Mouse (Mus musculus) frontal cortex, postnatal 36 days (tissue): ENCODE results near the gene Med11.
"Not testable (repeated sequence)": the region's sequence is repeated elsewhere in the genome, so short reads cannot be mapped to it uniquely, and the experiment has no call there.

Experiments
- DNase-seq, 2 experiments: peaks; one replicate each; pipeline ENCODE4 v3.0.0; 2022; ENCODE audit warnings: low spot score in 2 of 2

The Med11 gene

DNA sequence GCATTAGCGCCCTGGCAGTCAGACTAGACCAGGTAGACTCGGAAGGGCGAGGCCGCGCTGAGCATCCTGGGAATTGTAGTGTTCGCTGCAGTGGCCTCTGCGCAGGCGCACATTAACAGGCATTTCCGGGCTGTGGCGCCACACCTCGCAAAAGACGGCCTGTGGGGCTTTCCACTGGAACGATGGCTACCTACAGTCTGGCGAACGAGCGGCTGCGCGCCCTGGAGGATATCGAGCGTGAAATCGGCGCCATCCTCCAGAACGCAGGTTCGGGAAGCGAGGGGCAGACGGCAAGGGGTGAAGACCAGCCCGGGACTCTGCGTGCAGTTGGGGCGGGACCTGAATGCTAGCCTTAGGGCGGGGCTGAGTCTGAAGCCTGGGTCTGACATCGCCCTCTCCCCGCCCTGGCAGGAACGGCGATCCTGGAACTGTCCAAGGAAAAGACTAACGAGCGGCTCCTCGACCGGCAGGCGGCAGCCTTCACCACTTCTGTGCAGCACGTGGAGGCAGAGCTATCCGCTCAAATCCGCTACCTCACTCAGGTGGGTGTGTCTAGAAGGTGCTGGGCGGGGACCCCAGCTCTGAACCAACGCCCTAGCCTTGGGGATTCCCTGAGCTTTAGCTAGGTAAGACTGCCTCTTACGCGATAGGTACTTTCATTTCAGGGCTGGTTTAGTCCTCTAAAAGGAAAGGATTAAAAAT, at the start of gene Med11:
Gene Med11 (plus strand): TSS at position 123 of the 702 bp plus-strand sequence.
- DNase-seq = peak; percentile 95 to 96

GRCm38 (mm10) chr11:70403598-70403997, 48.1 kb upstream of the Med11 start:
- peak; percentile 17 to 47 for DNase-seq

DNA sequence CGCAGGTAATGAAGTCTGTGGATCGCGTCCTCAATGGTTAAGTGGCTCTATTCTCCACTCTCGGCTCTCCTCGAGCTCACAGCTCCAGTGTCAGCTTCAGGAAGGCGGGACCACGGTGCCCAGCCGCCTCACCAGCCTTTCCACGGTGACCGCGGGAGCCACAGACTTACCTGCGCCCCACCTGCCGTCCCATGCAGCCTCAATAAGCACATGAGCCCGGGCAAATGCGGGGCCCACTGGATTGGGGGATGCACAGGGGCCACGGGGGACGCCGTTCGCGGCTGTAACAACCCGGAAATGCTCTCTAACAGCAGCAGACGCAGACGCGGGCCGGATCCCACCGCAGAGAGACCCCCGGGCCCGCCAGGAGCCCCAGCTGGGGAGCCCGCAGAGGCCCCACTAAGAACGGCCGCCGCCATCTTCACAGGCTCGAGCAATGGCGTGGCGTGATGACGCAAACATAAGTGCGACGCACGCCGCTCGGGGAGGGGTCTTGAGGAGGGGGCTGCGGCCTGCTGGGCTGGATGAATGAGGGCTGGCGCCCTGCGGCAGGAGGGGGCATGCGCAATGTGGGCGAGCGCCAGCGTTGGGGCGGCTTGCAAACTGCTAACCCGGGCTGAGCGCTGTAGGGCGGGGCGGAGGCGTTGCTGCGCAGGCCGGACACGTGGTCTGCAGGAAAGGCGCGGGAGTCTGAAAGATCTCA, 42.0 kb upstream of the Med11 start, which contains the start of gene Pelp1:
Gene Pelp1 (minus strand): TSS at position 438 of the 703 bp plus-strand sequence.
- peak; percentile 91 to 92 for DNase-seq

- DNase-seq = no peak
These were observed 41.4 kb upstream of the Med11 start for GRCm38 (mm10) chr11:70410297-70410643.

- DNase-seq = no peak
These were observed 39.1 kb upstream of the Med11 start for GRCm38 (mm10) chr11:70412591-70412990.

GRCm38 (mm10) chr11:70413961-70414360, 37.8 kb upstream of the Med11 start:
- peak; percentile 71 to 78 for DNase-seq

DNA sequence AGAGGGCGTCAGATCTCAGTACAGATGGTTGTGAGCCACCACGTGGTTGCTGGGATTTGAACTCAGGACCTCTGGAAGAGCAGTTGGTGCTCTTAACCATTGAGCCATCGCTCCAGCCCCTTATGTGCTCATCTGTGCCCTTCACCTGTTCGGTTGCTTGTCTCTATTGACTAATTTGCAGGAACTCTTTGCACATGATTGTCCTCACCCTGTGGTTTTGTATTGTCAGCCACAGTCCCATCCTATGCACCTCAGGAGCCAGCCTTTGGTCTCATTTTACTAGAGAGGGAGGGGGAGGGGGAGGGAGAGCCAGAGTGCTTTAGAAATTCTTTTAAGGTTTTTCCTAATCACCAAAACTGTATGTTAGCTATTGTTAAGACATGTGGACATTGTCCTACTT, 33.5 kb upstream of the Med11 start:
- DNase-seq = no peak

DNA sequence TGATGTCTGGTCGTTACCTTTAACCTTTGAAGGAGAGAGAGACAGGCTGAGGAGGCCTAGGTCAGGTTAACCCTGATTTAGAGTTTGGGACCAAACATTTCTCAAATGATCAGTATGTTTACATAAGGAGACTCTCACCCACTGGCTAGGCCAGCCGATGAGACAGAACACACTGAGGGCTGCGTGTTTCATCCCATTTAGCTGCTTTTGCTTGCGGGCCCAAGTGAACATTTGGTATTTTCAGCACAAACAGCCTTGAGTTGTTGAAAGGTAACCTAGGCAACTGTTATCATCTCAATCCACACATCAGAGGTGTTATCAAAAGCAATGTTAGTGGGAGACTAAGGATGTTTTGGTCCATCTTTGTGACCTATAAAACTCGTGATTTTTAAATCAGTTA, 32.2 kb upstream of the Med11 start:
- no peak for DNase-seq

DNA sequence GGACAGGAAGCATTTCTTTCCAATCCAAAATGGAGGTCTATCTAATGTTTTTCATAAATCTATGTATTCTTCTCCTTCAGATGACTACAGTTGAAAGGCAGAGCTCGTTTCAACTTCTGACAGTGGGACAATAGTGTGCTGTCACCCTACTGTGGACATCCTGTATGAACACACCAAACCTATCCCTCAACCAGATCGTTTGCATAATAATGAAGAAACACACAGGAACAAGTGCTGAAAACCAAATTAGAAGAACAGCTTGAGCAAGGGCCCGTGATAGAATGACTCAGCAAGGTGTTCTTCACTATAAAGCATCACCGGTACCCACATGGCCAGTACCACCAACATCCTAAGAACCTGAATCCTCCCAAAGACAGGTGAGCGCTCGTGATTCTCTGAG, 25.1 kb upstream of the Med11 start:
- DNase-seq = not testable (repeated sequence)

DNA sequence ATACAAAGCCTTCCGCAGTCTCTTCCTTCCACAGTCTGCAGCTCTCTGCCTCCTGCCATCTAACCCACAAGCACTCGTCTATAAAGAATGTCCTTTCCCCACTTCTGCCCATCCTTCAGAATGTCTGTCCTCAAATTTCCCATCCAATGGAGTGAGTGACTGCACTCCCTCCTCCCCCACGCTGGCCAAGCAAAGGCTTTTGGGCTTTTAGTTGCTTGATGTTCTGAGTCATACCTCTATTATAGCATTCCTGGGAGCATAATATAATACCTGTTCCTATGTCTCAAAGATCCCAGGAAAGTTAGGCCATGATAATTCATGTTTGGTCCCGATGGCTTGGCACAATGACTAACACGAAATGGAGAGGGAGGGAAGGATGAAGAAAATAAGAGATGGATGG, 20.1 kb upstream of the Med11 start:
- no peak for DNase-seq

- peak; percentile 97 to 99 for DNase-seq
These were observed 19.4 kb upstream of the Med11 start, which contains the start of gene Arrb2 for GRCm38 (mm10) chr11:70432048-70432894. Arrb2 (plus strand) TSS chr11:70432635.

- DNase-seq = peak; percentile 57 to 62
These were observed 18.7 kb upstream of the Med11 start for GRCm38 (mm10) chr11:70432895-70433568.

- DNase-seq = no peak
These were observed 18.2 kb upstream of the Med11 start for GRCm38 (mm10) chr11:70433569-70433943.

DNA sequence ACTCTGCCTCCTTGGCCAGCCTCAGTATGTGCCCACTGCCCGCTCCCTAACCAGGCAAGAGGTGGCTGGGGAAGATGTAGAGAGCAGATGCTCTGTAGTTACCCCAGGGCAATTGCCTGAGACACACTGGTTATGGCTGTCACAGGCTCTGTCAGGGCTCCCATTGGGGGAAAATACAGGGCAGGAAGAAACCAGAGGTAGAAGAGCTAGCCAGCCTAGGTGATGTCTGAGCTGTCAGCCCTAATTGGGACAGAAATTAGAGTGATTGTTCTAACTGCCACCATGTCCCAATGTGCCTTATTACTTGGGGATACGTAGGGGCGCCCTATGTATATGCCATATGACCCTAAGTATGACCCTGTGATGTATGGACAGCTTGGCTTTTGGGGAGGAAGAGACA, 17.8 kb upstream of the Med11 start:
- DNase-seq = no peak

DNA sequence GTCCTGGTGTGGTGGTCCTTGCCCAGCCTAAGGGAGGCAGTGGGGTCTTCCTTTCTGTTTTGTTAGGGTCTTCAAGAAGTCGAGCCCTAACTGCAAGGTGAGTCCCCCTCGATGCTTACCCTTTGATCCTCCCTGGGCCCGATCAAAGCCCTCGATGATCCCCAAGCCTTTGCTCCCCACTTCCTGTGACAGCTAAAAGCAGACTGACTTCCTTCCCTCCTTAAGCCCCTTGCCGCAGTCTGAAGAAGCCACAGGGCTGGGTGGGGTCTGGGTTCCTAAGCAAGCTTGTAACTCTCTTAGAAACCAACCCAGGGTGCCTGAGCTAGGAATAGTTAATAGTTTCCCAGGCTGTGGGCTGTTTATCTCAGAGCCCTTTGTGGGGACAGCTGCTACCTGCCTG, 16.2 kb upstream of the Med11 start:
- DNase-seq = no peak

- DNase-seq = no peak
These were observed 14.3 kb upstream of the Med11 start for GRCm38 (mm10) chr11:70437426-70437825.

- no peak for DNase-seq
These were observed 12.9 kb upstream of the Med11 start for GRCm38 (mm10) chr11:70438728-70439374.

DNA sequence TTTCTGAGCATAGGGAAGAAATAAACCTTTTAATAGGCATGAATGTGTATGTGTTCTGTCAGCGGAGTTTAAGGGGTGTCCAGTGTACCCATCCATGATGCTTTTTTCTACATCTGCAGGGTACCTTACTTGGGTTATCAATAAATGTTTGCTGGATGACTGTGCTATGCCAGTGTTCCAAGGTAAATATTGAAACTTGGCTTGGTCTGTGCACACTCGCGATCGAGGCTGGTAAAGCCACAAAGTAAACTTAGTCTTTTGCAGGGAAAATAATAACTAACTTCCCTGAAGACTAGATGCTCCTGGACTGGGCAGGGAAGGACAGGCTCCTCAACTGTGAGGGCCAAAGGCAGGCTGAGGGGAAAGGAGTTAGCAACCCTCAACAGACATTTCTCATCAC, 11.1 kb upstream of the Med11 start:
- DNase-seq = no peak

GRCm38 (mm10) chr11:70441882-70442281, 9.8 kb upstream of the Med11 start:
- no peak for DNase-seq

DNA sequence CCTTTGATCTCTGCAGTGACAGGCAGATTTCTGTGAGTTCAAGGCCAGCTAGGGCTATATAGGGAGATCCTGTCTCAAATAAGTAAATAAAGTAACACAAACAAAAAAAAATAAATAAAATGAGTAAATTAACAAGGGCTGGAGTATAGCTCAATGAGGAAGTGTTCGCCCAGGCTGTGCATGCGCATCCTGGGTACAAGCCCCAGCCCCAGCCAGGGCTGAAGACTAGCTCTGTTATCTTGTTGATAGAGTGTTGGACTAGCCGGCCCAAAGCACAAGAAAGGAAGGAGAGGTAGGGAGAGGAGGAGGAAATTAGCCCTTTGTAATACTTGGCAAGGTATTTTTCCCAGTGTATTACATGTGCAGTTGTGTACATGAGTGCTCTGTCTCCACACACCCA, 7.8 kb upstream of the Med11 start:
- no peak for DNase-seq

- no peak for DNase-seq
These were observed 7.1 kb upstream of the Med11 start for GRCm38 (mm10) chr11:70444667-70445066.
